Mouse (Mus musculus): Measurements from ENCODE around the gene Ranbp3. TPM values are rescaled to one million over a fixed set of nuclear protein-coding genes. Genes with fewer than 3 reads are reported as not detected.

Ranbp3 gene
- polyA plus RNA-seq, 1 experiment: 74.2 TPM

- TF ChIP-seq CTCF (IDR thresholded peaks at IDR 0.05; ENCODE audit: insufficient read depth, low read length) (no peak), POLR2A (IDR thresholded peaks at IDR 0.05; ENCODE audit: borderline replicate concordance, extremely low read depth, low read depth, low read length) (peak; percentile 37; the same call in 1 of the 2 replicates)
- under 1% methylated on average over 29 of the region's 48 CpGs for WGBS
- peaks cover 3% of the 10 kb centered on the region for H3K4me1 ChIP-seq (ENCODE audit: control insufficient read depth, insufficient read depth, low read length)
These were observed 84.5 kb downstream of the Ranbp3 start, which contains the start of gene Nrtn for GRCm38 (mm10) chr17:56757416-56758123. Gene Nrtn, minus strand, starts transcription at chr17:56757530.

GRCm38 (mm10) chr17:56758132-56758531, 85.0 kb downstream of the Ranbp3 start:
- 5% methylated on average over 12 of the region's 12 CpGs for WGBS
- TF ChIP-seq CTCF (IDR thresholded peaks at IDR 0.05; ENCODE audit: insufficient read depth, low read length) (0 out of 2 replicates have a peak, but pooled peaks have one; percentile 14), POLR2A (IDR thresholded peaks at IDR 0.05; ENCODE audit: borderline replicate concordance, extremely low read depth, low read depth, low read length) (no peak)

More at GRCm38 (mm10) chr17:56757416-56758123, 84.5 kb downstream of the Ranbp3 start, which contains the start of gene Nrtn:
- DNase-seq: peak; percentile 90
- H3K4me3 ChIP-seq (replicated peaks; ENCODE audit: extremely low read depth, low read depth, low read length): no peak within 1 kb of the TSS

GRCm38 (mm10) chr17:56759261-56759660, 86.2 kb downstream of the Ranbp3 start:
- peaks cover 7% of the 10 kb centered on the region for H3K4me1 ChIP-seq (ENCODE audit: control insufficient read depth, insufficient read depth, low read length)
- TF ChIP-seq POLR2A (IDR thresholded peaks at IDR 0.05; ENCODE audit: borderline replicate concordance, extremely low read depth, low read depth, low read length) (no peak), CTCF (IDR thresholded peaks at IDR 0.05; ENCODE audit: insufficient read depth, low read length) (no peak)
- no peak for DNase-seq
- 60% methylated on average over 7 of the region's 7 CpGs for WGBS
- H3K4me3 ChIP-seq (replicated peaks; ENCODE audit: extremely low read depth, low read depth, low read length): no peak overlapping the region

More at GRCm38 (mm10) chr17:56758132-56758531, 85.0 kb downstream of the Ranbp3 start:
- peak; percentile 65 for DNase-seq
- peaks cover 3% of the 10 kb centered on the region for H3K4me1 ChIP-seq (ENCODE audit: control insufficient read depth, insufficient read depth, low read length)
- H3K4me3 ChIP-seq (replicated peaks; ENCODE audit: extremely low read depth, low read depth, low read length): no peak overlapping the region

- TF ChIP-seq POLR2A (IDR thresholded peaks at IDR 0.05; ENCODE audit: borderline replicate concordance, extremely low read depth, low read depth, low read length) (no peak), CTCF (IDR thresholded peaks at IDR 0.05; ENCODE audit: insufficient read depth, low read length) (no peak)
- Histone ChIP-seq H3K4me3 (replicated peaks; ENCODE audit: extremely low read depth, low read depth, low read length) (no peak overlapping the region), H3K4me1 (ENCODE audit: control insufficient read depth, insufficient read depth, low read length) (peaks cover 7% of the 10 kb centered on the region)
- 56% methylated on average over 3 of the region's 3 CpGs for whole genome bisulfite sequencing
- DNase-seq: no peak
These were observed 88.0 kb downstream of the Ranbp3 start for GRCm38 (mm10) chr17:56761077-56761476.

Other genes with a start within 250 kb of the Ranbp3 start
- gene Ptprs, start 196.8 kb upstream of the Ranbp3 start, polyA plus RNA-seq (2012; rRNA removed): 128 and 171 TPM in 2 replicates
- 0.17 and 0.22 TPM in 2 replicates for gene Znrf4, start 160.9 kb upstream of the Ranbp3 start, polyA plus RNA-seq (2012; rRNA removed)
- 10.2 and 16.7 TPM in 2 replicates for gene Gm20219, start 118.9 kb upstream of the Ranbp3 start, polyA plus RNA-seq (2012; rRNA removed)
- 92.1 and 99.5 TPM in 2 replicates for gene Safb2, start 88.7 kb upstream of the Ranbp3 start, polyA plus RNA-seq (2012; rRNA removed)
- gene Safb, start 88.5 kb upstream of the Ranbp3 start, polyA plus RNA-seq (2012; rRNA removed): 102 and 115 TPM in 2 replicates
- 81.7 and 104 TPM in 2 replicates for gene 2410015M20Rik, start 63.5 kb upstream of the Ranbp3 start, polyA plus RNA-seq (2012; rRNA removed)
- 1,247 and 2,140 TPM in 2 replicates for gene Rpl36, start 59.9 kb upstream of the Ranbp3 start, polyA plus RNA-seq (2012; rRNA removed)
- 48.9 and 53.9 TPM in 2 replicates for gene Lonp1, start 46.4 kb upstream of the Ranbp3 start, polyA plus RNA-seq (2012; rRNA removed)
- 0.16 and 0.43 TPM in 2 replicates for gene Catsperd, start 45.2 kb upstream of the Ranbp3 start, polyA plus RNA-seq (2012; rRNA removed)
- 348 and 393 TPM in 2 replicates for gene Ndufa11, start 44.5 kb downstream of the Ranbp3 start, polyA plus RNA-seq (2012; rRNA removed)
- 31.9 and 32.4 TPM in 2 replicates for gene Vmac, start 44.7 kb downstream of the Ranbp3 start, polyA plus RNA-seq (2012; rRNA removed)
- 17.3 and 23.2 TPM in 2 replicates for gene Nrtn, start 84.2 kb downstream of the Ranbp3 start, polyA plus RNA-seq (2012; rRNA removed)
- 81.7 and 84.5 TPM in 2 replicates for gene Dus3l, start 91.5 kb downstream of the Ranbp3 start, polyA plus RNA-seq (2012; rRNA removed)
- 1.6 and 2.2 TPM in 2 replicates for gene Prr22, start 97.0 kb downstream of the Ranbp3 start, polyA plus RNA-seq (2012; rRNA removed)
- 24.1 and 27.2 TPM in 2 replicates for gene Rfx2, start 157.7 kb downstream of the Ranbp3 start, polyA plus RNA-seq (2012; rRNA removed)
- gene Acsbg2, start 201.2 kb downstream of the Ranbp3 start, polyA plus RNA-seq (2012; rRNA removed): not detected in 2 replicates
- 0.11 and 0.19 TPM in 2 replicates for gene 1700061G19Rik, start 202.2 kb downstream of the Ranbp3 start, polyA plus RNA-seq (2012; rRNA removed)